Mouse (Mus musculus) embryonic stem cell, embryonic (primary cell): ENCODE data around the gene Kif22.
"Not testable (repeated sequence)": the region's sequence is repeated elsewhere in the genome, so short reads cannot be mapped to it uniquely, and the experiment has no call there.

Experiments used
- CTCF ChIA-PET, 4 experiments: fragments of 300-600 bp in 2 of 4; fragments of 350-600 bp in 2 of 4; sonication (Branson Sonifier 250); formaldehyde crosslinking; loops; one replicate each; lab custom pipeline; 2022; ENCODE audit warnings: inconsistent platforms in 2 of 4; lab: Charles Lee
- POLR2A ChIA-PET, 4 experiments: fragments of 300-600 bp in 2 of 4; fragments of 350-600 bp in 2 of 4; sonication (Branson Sonifier 250); formaldehyde crosslinking; loops; one replicate each; lab custom pipeline; 2022; ENCODE audit warnings: antibody characterized with exemption in 4 of 4, inconsistent platforms in 1 of 4; lab: Charles Lee

The Kif22 gene

DNA sequence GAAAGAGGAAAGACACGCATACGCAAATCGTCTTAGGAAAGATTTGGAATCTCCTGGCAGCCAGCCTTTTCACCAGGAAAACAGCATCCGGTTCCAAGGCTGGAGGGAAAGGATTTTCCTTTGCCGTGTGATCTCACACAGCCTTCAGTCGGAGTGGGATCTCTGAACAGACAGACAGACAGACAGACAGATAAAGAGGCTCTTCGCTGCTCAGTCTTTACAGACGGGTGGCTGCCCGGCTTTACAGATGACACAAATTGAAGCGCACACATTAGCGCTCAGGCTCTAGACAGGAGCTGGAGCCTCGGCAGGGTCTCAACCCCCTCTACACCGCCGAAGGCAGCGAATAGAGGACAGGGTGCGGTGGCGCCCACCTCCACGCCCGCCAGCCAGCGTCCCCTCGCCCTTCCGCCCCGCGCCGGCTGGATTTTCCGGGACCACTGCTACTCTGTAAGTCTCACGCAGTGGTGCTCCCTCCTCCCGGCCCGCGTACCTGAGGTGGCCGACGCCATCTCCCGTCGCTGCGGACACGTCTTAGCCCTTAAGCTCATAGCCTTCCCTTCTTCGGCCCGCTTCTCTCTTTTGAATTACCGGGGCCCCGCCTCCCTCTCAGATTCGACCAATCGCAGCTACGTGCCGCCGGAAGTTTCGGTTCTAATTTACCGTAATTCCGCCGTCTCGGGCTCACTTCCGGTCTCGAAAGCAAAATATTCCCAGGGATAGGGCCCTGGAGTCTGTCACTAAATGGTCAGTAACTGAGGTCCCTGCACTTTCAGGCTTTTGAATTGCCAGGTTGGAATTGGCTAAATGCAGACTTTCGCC, at the start of gene Kif22:
Gene Kif22 (minus strand): TSS at position 621 of the 822 bp plus-strand sequence.
- CTCF ChIA-PET: interaction anchor here in 3 of 4 experiments (0.5 to 1.5 kb wide), 12 partner anchors 14 to 262 kb away, joined by 3 to 7 read pairs (median 4); partner anchors contain the start of genes Pagr1a (in 2 of the 3) and Pagr1b (in 1 of the 3)
- POLR2A ChIA-PET: interaction anchor here (0.6 to 5.8 kb wide), 45 partner anchors 9 to 1511 kb away, joined by 3 to 69 read pairs (median 3); partner anchors contain the start of genes Maz (in 3 of the 4), Pagr1a (in 3 of the 4), Hirip3 (in 2 of the 4) and Ino80e (in 2 of the 4)

- POLR2A ChIA-PET: interaction anchor here in 3 of 4 experiments (0.6 to 2.1 kb wide), 21 partner anchors 10 to 482 kb away, joined by 3 to 9 read pairs (median 4); partner anchors contain the start of genes Gm42742 (in 1 of the 3), Kif22 (in 1 of the 3), Maz (in 1 of the 3) and Mvp (in 1 of the 3)
- CTCF ChIA-PET: interaction anchor here (0.6 to 1.6 kb wide), 14 partner anchors 9 to 565 kb away, joined by 3 to 8 read pairs (median 3); partner anchors contain the start of genes Pagr1a (in 1 of the 4) and Pagr1b (in 1 of the 4)
Observed at GRCm38 (mm10) chr7:127091114-127091896, 49.0 kb upstream of the Kif22 start, which contains the start of gene AI467606. TSS of gene AI467606 (plus strand) at chr7:127091359.

DNA sequence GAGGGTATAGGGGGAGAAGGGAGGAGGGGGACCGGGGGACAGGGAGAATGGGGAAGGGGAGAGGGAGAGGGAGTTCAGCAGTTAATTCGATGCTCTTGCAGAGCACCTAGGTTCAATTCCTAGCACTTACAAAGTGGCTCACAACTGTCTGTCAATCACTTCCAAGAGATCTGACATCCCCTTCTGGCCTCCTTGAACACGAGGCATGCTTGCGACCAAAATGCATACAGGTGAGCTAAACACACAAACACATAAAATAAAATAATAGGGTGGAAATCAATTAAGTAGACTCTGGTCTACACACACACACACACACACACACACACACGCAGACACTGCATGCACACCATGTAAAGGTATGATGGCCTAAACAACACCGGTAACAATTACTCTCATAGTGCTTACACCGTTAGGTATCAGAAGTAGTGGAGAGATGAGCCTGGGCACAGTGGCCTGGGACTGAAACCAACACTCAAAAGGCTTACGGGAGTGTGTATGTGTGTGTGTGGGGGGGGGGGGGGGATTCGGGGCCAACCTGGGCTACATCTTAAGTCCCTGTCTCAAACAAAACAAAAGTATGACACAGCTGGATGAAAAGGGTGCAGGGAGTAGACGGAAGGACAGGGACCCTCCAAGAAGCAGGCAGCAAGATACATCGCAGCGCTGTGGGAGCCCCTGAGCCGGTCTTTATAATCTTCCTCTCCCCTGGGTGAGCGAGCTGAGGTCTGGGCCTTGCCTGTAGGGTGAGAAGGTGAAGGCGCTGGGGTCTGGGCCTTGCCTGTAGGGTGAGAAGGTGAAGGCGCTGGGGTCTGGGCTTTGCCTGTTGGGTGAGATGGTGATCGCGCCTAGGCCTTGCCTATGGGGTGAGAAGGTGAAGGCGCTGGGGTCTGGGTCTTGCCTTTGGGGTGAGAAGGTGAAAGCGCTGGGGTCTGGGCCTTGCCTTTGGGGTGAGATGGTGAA, 48.2 kb upstream of the Kif22 start:
- ChIA-PET CTCF (interaction anchor here (0.6 to 1.6 kb wide), 11 partner anchors 8 to 443 kb away, joined by 3 to 4 read pairs (median 3); partner anchors contain the start of genes Pagr1a (in 1 of the 4) and Pagr1b (in 1 of the 4)), POLR2A (interaction anchor here in 3 of 4 experiments (0.6 to 2.1 kb wide), 20 partner anchors 11 to 481 kb away, joined by 3 to 9 read pairs (median 4); partner anchors contain the start of genes Gm42742 (in 1 of the 3), Kif22 (in 1 of the 3), Maz (in 1 of the 3) and Mvp (in 1 of the 3))

DNA sequence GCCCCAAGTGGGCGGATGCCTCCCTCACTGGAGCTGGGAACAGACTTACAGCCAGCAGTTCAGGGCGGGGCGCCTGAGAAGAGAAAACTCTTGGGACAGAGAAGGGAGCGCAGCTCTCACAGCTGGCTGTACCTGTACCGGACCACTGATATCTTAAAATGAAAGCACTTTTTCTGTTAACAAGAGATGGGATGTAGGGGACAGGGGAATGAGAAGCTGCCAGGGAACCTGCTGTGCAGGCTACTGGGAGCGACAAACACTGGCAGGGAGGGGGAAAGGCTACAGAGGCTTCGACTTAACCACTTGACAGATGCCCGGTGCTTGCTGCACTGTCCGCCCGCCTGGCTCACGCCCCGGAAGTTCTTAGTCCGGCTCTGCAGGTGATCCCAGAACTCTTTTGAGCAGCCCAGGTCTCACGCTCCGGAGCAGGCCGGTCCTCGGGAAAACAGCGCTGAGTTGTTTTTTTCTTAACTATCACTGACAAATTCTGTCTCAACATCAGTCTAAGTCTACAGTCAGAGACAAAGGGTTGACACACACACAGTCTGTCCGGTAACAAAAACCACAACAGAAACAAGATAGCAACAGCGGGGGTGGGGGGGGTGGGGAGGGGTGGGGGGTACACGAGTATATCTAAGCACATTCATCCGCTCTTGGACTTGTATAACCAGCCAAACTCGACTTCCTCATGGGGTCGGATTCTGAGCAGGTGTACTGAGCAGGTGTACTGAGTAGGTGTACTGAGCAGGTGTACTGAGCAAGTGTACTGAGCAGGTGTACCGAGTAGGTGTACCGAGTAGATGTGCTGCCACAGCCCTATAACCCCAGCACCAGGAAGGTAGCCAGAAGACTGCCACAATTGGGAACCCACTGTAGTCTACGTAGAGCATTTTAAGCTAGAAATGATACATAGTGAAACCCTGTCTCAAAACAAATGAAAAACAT, 46.9 kb upstream of the Kif22 start:
- ChIA-PET CTCF (interaction anchor here in 1 of 4 experiments (0.6 kb wide), 2 partner anchors 93 to 148 kb away, joined by 3 to 22 read pairs; no protein-coding TSS in a partner anchor), POLR2A (interaction anchor here in 3 of 4 experiments (0.6 to 1.1 kb wide), 4 partner anchors 14 to 104 kb away, joined by 3 to 4 read pairs (median 3); no protein-coding TSS in a partner anchor)

- ChIA-PET POLR2A (interaction anchor here in 2 of 4 experiments (0.7 to 1.1 kb wide), 2 partner anchors 40 to 105 kb away, joined by 3 to 4 read pairs; no protein-coding TSS in a partner anchor), CTCF (interaction anchor here in 2 of 4 experiments (0.6 to 0.7 kb wide), 2 partner anchors 94 to 315 kb away, joined by 10 to 22 read pairs; no protein-coding TSS in a partner anchor)
Observed at GRCm38 (mm10) chr7:127088083-127088482, 45.8 kb upstream of the Kif22 start.

DNA sequence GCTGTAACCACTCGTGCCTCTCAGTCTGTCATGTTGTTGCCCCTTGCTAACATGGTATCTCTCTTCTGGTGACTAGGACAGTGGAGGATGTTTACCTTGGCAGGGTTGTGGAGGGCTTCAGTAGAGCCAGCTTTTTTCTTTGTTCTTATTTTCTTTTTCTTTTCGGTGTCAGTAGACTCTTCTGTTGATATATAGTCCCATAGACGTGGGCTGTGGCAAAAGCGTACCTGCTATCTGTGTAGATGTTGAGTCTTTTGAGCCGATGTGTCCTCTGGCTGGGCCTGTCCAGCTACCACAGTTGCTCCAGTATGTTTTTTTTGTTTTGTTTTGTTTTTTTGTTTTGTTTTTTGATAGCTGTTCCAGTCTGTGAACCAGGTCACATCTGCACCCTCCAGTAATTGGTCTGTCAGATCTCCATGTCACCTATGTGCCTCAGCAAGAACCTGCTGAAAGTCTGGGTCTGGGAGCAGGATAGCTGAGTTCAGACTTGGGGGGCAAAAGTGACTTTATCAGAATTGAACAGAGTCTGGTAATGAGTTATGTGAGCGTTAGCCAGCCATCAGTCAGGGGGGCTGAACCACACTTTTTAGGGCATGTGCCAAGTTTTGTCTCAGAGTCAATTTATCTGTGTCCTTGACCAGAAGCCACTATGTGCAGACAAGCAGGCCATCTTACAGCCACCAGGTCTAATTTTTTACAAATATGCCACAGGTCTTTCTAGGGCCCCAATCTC, 45.2 kb upstream of the Kif22 start, which contains the start of gene Zg16:
Gene Zg16 (minus strand): TSS at position 51 of the 733 bp plus-strand sequence.
- ChIA-PET POLR2A (interaction anchor here in 1 of 4 experiments (0.7 to 1.0 kb wide), 2 partner anchors 41 to 47 kb away, joined by 3 to 4 read pairs; no protein-coding TSS in a partner anchor), CTCF (interaction anchor here in 1 of 4 experiments (0.7 kb wide), 1 partner anchor 316 kb away, joined by 10 read pairs; no protein-coding TSS in a partner anchor)

GRCm38 (mm10) chr7:127085751-127086150, 43.5 kb upstream of the Kif22 start:
- POLR2A ChIA-PET: interaction anchor here in 2 of 4 experiments (0.6 to 1.8 kb wide), 4 partner anchors 10 to 377 kb away, joined by 3 to 4 read pairs (median 3); no protein-coding TSS in a partner anchor
- CTCF ChIA-PET: not testable (repeated sequence)

DNA sequence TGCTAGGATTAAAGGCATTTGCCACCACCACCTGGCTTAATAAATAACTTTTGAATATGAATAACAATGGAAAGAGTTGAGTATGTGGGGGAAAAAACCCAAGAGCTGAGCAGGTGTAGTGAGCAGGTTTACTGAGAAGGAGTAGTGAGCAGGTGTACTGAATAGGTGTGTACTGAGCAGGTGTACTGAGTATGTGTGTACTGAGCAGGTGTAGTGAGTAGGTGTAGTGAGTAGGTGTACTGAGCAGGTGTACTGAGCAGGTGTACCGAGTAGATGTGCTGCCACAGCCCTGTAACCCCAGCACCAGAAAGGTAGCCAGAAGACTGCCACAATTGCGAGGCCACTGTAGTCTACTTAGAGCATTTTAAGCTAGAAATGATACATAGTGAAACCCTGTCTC, 42.5 kb upstream of the Kif22 start:
- ChIA-PET CTCF (interaction anchor here in 1 of 4 experiments (1.5 kb wide), 1 partner anchor 19 kb away, joined by 6 read pairs; no protein-coding TSS in a partner anchor), POLR2A (interaction anchor here in 2 of 4 experiments (0.8 to 1.8 kb wide), 3 partner anchors 9 to 17 kb away, joined by 3 to 4 read pairs (median 3); no protein-coding TSS in a partner anchor)

GRCm38 (mm10) chr7:127083689-127084088, 41.4 kb upstream of the Kif22 start:
- ChIA-PET CTCF (interaction anchor here in 3 of 4 experiments (0.6 to 1.5 kb wide), 3 partner anchors 20 to 434 kb away, joined by 3 to 6 read pairs (median 4); no protein-coding TSS in a partner anchor), POLR2A (interaction anchor here in 2 of 4 experiments (0.7 to 1.3 kb wide), 2 partner anchors 41 to 180 kb away, joined by 3 to 4 read pairs; partner anchors contain the start of gene Kif22 (in 1 of the 2))

DNA sequence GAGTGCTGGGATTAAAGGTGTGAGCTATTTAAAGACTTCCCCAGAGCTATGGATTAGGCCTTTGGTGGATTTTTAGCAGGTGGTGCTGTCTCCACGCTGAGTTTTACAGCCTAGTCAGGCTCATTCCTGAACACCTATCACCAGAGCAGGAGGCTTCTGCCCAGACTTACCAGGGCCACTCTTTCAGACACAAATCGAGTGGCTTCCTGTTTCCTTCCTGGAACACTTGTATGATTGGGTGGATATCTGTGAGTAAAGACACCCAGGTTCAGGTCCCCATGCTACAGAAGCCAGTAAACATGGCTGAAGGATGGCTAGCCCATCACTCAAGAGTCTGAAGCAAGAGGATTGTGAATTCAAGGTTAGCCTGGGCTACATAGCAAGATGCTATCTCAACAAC, 40.7 kb upstream of the Kif22 start:
- ChIA-PET POLR2A (interaction anchor here in 2 of 4 experiments (0.7 to 1.3 kb wide), 4 partner anchors 12 to 57 kb away, joined by 3 to 5 read pairs (median 3); partner anchors contain the start of genes Kif22 (in 2 of the 2) and Maz (in 1 of the 2)), CTCF (interaction anchor here in 2 of 4 experiments (1.0 to 1.6 kb wide), 2 partner anchors 8 to 21 kb away, joined by 3 read pairs; partner anchors contain the start of gene AI467606 (in 1 of the 2))

DNA sequence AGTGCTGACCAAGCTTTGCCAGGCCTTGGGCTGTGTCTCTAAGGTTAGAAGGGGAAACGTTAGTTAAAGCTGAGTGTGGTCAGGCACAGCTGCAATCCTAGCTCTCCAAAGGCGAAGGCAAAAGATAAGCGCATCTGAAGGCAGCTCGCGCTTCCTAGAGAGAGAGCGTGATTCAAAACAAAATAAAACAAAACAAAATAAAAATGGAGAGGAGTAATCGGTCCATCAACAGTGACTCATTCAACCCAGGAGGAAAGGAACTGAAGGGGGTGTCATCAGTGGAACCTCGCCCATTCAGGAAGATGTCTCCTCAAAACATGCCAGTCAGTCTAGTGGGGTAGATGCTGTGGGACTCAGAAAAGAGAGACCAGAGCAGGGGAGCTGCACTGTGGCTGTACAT, 40.0 kb upstream of the Kif22 start:
- CTCF ChIA-PET: interaction anchor here in 3 of 4 experiments (0.5 to 1.6 kb wide), 5 partner anchors 9 to 284 kb away, joined by 3 to 4 read pairs (median 3); partner anchors contain the start of genes AI467606 (in 1 of the 3), Hirip3 (in 1 of the 3) and Ino80e (in 1 of the 3)

DNA sequence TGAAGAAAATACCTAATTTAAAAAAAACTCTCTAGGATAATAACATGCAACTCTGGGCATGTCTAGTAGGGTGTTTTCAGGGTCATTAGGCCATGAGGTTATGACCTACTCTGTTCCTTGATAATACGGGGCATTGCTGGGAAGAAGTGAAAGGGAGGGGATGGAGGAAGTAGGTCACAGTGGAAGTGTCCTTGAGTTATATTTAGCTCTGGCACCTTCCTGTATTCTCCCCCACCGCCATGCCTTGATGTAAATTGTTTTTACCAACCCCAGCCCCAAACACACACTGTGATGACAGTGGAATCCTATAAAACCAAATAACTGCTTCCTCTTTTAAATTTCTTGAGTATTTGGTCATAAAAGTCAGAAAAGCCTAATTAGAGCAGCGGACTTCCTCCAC, 37.8 kb upstream of the Kif22 start:
- POLR2A ChIA-PET: interaction anchor here in 2 of 4 experiments (0.6 to 2.0 kb wide), 2 partner anchors 24 to 85 kb away, joined by 3 to 7 read pairs; no protein-coding TSS in a partner anchor
- CTCF ChIA-PET: no interaction called here

More for the DNA sequence above, 40.0 kb upstream of the Kif22 start:
- POLR2A ChIA-PET: interaction anchor here in 2 of 4 experiments (0.7 to 1.3 kb wide), 3 partner anchors 12 to 56 kb away, joined by 3 to 5 read pairs (median 3); partner anchors contain the start of genes Kif22 (in 1 of the 2) and Maz (in 1 of the 2)

DNA sequence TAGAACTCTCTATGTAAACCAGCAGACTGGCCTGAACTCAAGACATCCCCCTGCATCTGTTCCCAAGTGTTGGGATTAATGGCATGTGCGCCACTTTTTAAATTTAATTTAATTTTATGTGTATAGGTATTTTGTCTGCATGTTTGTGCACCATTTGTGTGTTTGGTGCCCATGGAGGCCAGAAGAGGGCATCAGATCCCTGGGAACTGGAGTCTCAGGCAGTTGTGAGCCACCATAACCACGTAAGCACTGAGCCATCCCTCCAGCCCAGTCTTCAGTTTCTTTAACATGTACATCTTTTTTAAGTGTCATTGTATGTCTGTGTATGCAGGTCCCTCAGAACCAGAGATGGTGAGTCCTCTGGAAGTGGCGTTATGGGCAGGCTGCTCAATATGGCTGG, 35.4 kb upstream of the Kif22 start:
- POLR2A ChIA-PET: interaction anchor here in 2 of 4 experiments (0.6 to 1.6 kb wide), 4 partner anchors 14 to 150 kb away, joined by 3 to 6 read pairs (median 4); partner anchors contain the start of genes AI467606 (in 1 of the 2) and Pagr1a (in 1 of the 2)
- CTCF ChIA-PET: interaction anchor here in 1 of 4 experiments (0.7 kb wide), 1 partner anchor 57 kb away, joined by 3 read pairs; the partner anchor contains the start of genes Gm42742 and Prrt2
